ENCODE assay signal across 8 mouse cellular contexts in genomic region chr7:28338108-28338998, GRCm38 (mm10). TPM values are rescaled to one million over a fixed set of nuclear protein-coding genes. Genes with fewer than 3 reads are reported as not detected.
DNase-seq lines count a peak whose midpoint lies in the region; ATAC-seq and TF ChIP-seq lines count a peak whose summit lies in the region.

Gene Supt5, minus strand, starts transcription at chr7:28338746.

- TF ChIP-seq POLR2A in brain, embryonic 14.5 days (IDR thresholded peaks at IDR 0.05; ENCODE audit: borderline replicate concordance, extremely low read depth, insufficient read depth, insufficient read length, poor library complexity, severe bottlenecking), result peak; percentile 65
- peak; percentile 86 for TF ChIP-seq POLR2A in liver, adult 2 months (IDR thresholded peaks at IDR 0.05; ENCODE audit: extremely low read depth, insufficient read depth, low read length)
- TF ChIP-seq POLR2A in myocyte (IDR thresholded peaks at IDR 0.05; ENCODE audit: insufficient read length, low read depth), result peak; percentile 95

- peak within 1 kb of the TSS; percentile 90 for H3K27ac ChIP-seq in heart, embryonic 11.5 days (ENCODE audit: low read depth, low read length)
- peak within 1 kb of the TSS; percentile 97 for H3K27ac ChIP-seq in kidney, embryonic 16.5 days (ENCODE audit: low read length)
- H3K27ac ChIP-seq in liver, adult 2 months (replicated peaks; ENCODE audit: insufficient read depth, low read depth, low read length), result peak within 1 kb of the TSS; percentile 67

- H3K79me2 ChIP-seq in C2C12 (ENCODE audit: control insufficient read depth, insufficient read depth) (peaks cover 53% of the 10 kb centered on the region), myocyte (ENCODE audit: control insufficient read depth, insufficient read depth) (peaks cover 51% of the 10 kb centered on the region)
- peaks cover 38% of the 10 kb centered on the region for H3K79me2 ChIP-seq in liver, adult 2 months (ENCODE audit: control insufficient read depth, insufficient read depth, low read length)

- H3K79me3 ChIP-seq in C2C12 (ENCODE audit: low read depth), result peaks cover 44% of the 10 kb centered on the region

- peak within 1 kb of the TSS; percentile 92 for H3K4me2 ChIP-seq in heart, embryonic 11.5 days
- peak within 1 kb of the TSS; percentile 93 for H3K4me2 ChIP-seq in kidney, embryonic 16.5 days (replicated peaks; ENCODE audit: low read depth, low read length)
- peak within 1 kb of the TSS; percentile 96 for H3K4me2 ChIP-seq in myocyte (ENCODE audit: low read depth)

- peak; percentile 99 for DNase-seq in brain, embryonic 14.5 days (ENCODE audit: low read depth)
- DNase-seq in liver, adult 2 months (ENCODE audit: extremely low read depth, low read depth, low spot score), result peak; percentile 91
- peak; percentile 99 for DNase-seq in splenic B cell, adult 2 months (ENCODE audit: low read depth, low spot score)

- peaks cover 37% of the 10 kb centered on the region for H3K4me1 ChIP-seq in erythroblast, embryonic 14.5 days (ENCODE audit: control insufficient read depth)
- H3K4me1 ChIP-seq in heart, embryonic 11.5 days (ENCODE audit: control insufficient read depth, insufficient read depth, low read length), result peaks cover 11% of the 10 kb centered on the region; the same call in 1 of the 2 replicates
- H3K4me1 ChIP-seq in kidney, embryonic 16.5 days (ENCODE audit: insufficient read depth, low read length), result peaks cover 26% of the 10 kb centered on the region
- H3K4me1 ChIP-seq in liver, adult 2 months (ENCODE audit: control insufficient read depth, insufficient read depth, low read length), result peaks cover 29% of the 10 kb centered on the region

- H3K9me3 ChIP-seq in erythroblast, embryonic 14.5 days (ENCODE audit: control insufficient read depth, low read length), result no peaks in the 10 kb centered on the region
- H3K9me3 ChIP-seq in heart, embryonic 11.5 days (replicated peaks; ENCODE audit: control insufficient read depth, low read length), result no peaks in the 10 kb centered on the region
- H3K9me3 ChIP-seq in kidney, embryonic 16.5 days (ENCODE audit: low read length), result no peaks in the 10 kb centered on the region

- H3K4me3 ChIP-seq in C2C12 (ENCODE audit: insufficient read depth, poor library complexity, severe bottlenecking) (peak within 1 kb of the TSS; percentile 92), myocyte (peak within 1 kb of the TSS; percentile 83)
- peak within 1 kb of the TSS; percentile 100 for H3K4me3 ChIP-seq in erythroblast, embryonic 14.5 days (replicated peaks)
- H3K4me3 ChIP-seq in heart, embryonic 11.5 days (ENCODE audit: low read depth, low read length), result peak within 1 kb of the TSS; percentile 80
- peak within 1 kb of the TSS; percentile 100 for H3K4me3 ChIP-seq in kidney, embryonic 16.5 days (ENCODE audit: low read length)
- H3K4me3 ChIP-seq in liver, adult 2 months (ENCODE audit: insufficient read depth, low read depth, low read length), result peak within 1 kb of the TSS; percentile 97

- WGBS in heart, embryonic 11.5 days (ENCODE audit: insufficient replicate concordance), result under 1% methylated on average over 77 of the region's 77 CpGs
- under 1% methylated on average over 77 of the region's 77 CpGs for WGBS in kidney, embryonic 16.5 days
- under 1% methylated on average over 77 of the region's 77 CpGs for whole genome bisulfite sequencing in liver, adult 2 months

- H3ac ChIP-seq in C2C12 (ENCODE audit: control insufficient read depth, insufficient read length, low read depth) (peak within 1 kb of the TSS; percentile 80), myocyte (ENCODE audit: control insufficient read depth, insufficient read length) (peak within 1 kb of the TSS; percentile 96)

- H3K36me3 ChIP-seq in C2C12 (ENCODE audit: control insufficient read depth, insufficient read depth) (peaks cover 15% of the 10 kb centered on the region), myocyte (ENCODE audit: control insufficient read depth, insufficient read depth) (no peaks in the 10 kb centered on the region)
- H3K36me3 ChIP-seq in erythroblast, embryonic 14.5 days (ENCODE audit: control insufficient read depth), result peaks cover 26% of the 10 kb centered on the region
- H3K36me3 ChIP-seq in heart, embryonic 11.5 days (ENCODE audit: control insufficient read depth, insufficient read depth, low read length), result 0 out of 2 replicates have a peak, but pooled peaks cover 3% of the 10 kb centered on the region
- no peaks in the 10 kb centered on the region for H3K36me3 ChIP-seq in kidney, embryonic 16.5 days (ENCODE audit: insufficient read depth, low read length)
- peaks cover 1% of the 10 kb centered on the region; the same call in 1 of the 2 replicates for H3K36me3 ChIP-seq in liver, adult 2 months (ENCODE audit: control insufficient read depth, insufficient read depth, low read length)
- H3K36me3 ChIP-seq in splenic B cell, adult 2 months (ENCODE audit: control insufficient read depth, insufficient read depth, low read length, poor library complexity, severe bottlenecking), result no peaks in the 10 kb centered on the region

- peak within 1 kb of the TSS; percentile 87 for H3K9ac ChIP-seq in heart, embryonic 11.5 days (ENCODE audit: low read depth, low read length)
- peak within 1 kb of the TSS; percentile 99 for H3K9ac ChIP-seq in kidney, embryonic 16.5 days (replicated peaks; ENCODE audit: low read length)
- H3K9ac ChIP-seq in liver, adult 2 months (ENCODE audit: low read depth, low read length), result peak within 1 kb of the TSS; percentile 94

- H3K27me3 ChIP-seq in C2C12 (ENCODE audit: control insufficient read depth, insufficient read depth, insufficient read length) (no peaks in the 10 kb centered on the region), myocyte (ENCODE audit: control insufficient read depth, insufficient read depth, insufficient read length) (no peaks in the 10 kb centered on the region)
- H3K27me3 ChIP-seq in erythroblast, embryonic 14.5 days (ENCODE audit: control insufficient read depth), result no peaks in the 10 kb centered on the region
- no peaks in the 10 kb centered on the region for H3K27me3 ChIP-seq in heart, embryonic 11.5 days (ENCODE audit: control insufficient read depth, insufficient read depth, low read length)
- no peaks in the 10 kb centered on the region for H3K27me3 ChIP-seq in kidney, embryonic 16.5 days (ENCODE audit: insufficient read depth, low read length)
- no peaks in the 10 kb centered on the region for H3K27me3 ChIP-seq in liver, adult 2 months (ENCODE audit: control insufficient read depth, insufficient read depth, low read length)
- no peaks in the 10 kb centered on the region for H3K27me3 ChIP-seq in splenic B cell, adult 2 months (ENCODE audit: control insufficient read depth, insufficient read depth, low read length, poor library complexity, severe bottlenecking)

- peak; percentile 95 for ATAC-seq in heart, embryonic 11.5 days (replicated peaks; ENCODE audit: insufficient number of reproducible peaks, low FRiP score, low TSS enrichment)
- ATAC-seq in kidney, embryonic 16.5 days (ENCODE audit: low FRiP score, low TSS enrichment), result peak; percentile 99

- TF ChIP-seq CTCF in C2C12 (IDR thresholded peaks at IDR 0.05; ENCODE audit: control insufficient read depth, insufficient read depth, insufficient read length), result no peak
- TF ChIP-seq CTCF in brain, embryonic 14.5 days (IDR thresholded peaks at IDR 0.05; ENCODE audit: borderline replicate concordance, extremely low read depth, insufficient read depth, insufficient read length), result no peak
- TF ChIP-seq CTCF in liver, adult 2 months (IDR thresholded peaks at IDR 0.05; ENCODE audit: low read depth, low read length), result no peak

TF ChIP-seq in C2C12, 6 proteins besides CTCF, POLR2A, EP300 and RAD21:
- TF ChIP-seq USF1 (IDR thresholded peaks at IDR 0.05; ENCODE audit: low read depth) (no peak), MAX (IDR thresholded peaks at IDR 0.05) (no peak), MYOD1 (IDR thresholded peaks at IDR 0.05; ENCODE audit: control insufficient read depth, insufficient read length, low read depth) (no peak), CEBPB (IDR thresholded peaks at IDR 0.05; ENCODE audit: low read depth) (no peak), MYOG (IDR thresholded peaks at IDR 0.05; ENCODE audit: control insufficient read depth, extremely low read depth, insufficient read length) (no peak), FOSL1 (IDR thresholded peaks at IDR 0.05; ENCODE audit: insufficient read depth, low read length, poor library complexity, severe bottlenecking) (no peak)
TF ChIP-seq in C2C12: peak in this region for 0.

TF ChIP-seq in myocyte, 11 proteins besides CTCF, POLR2A, EP300 and RAD21:
- TF ChIP-seq TCF12 (IDR thresholded peaks at IDR 0.05; ENCODE audit: insufficient read depth, poor library complexity, severe bottlenecking) (no peak), TCF3 (IDR thresholded peaks at IDR 0.05; ENCODE audit: insufficient read length, low read depth) (no peak), REST (IDR thresholded peaks at IDR 0.05; ENCODE audit: insufficient read depth, insufficient read length) (no peak), MYOD1 (IDR thresholded peaks at IDR 0.05; ENCODE audit: control insufficient read depth in 1 of 3, insufficient read length in 2 of 3, low read depth in 2 of 3) (peak in 2 of 3 experiments; percentile 70 to 83), USF1 (IDR thresholded peaks at IDR 0.05; ENCODE audit: low read depth) (no peak), SRF (IDR thresholded peaks at IDR 0.05; ENCODE audit: control insufficient read depth, insufficient read length, low read depth) (no peak), MAX (IDR thresholded peaks at IDR 0.05; ENCODE audit: low read depth) (no peak), E2F4 (IDR thresholded peaks at IDR 0.05; ENCODE audit: insufficient read depth) (no peak), MYOG (IDR thresholded peaks at IDR 0.05; ENCODE audit: control insufficient read depth in 1 of 3, insufficient read depth in 1 of 3, insufficient read length in 2 of 3, low read depth in 2 of 3) (peak in 2 of 3 experiments; percentile 77 to 79), POLR2AphosphoS2 (IDR thresholded peaks at IDR 0.05; ENCODE audit: insufficient read length, low read depth) (peak; percentile 92), CEBPB (IDR thresholded peaks at IDR 0.05; ENCODE audit: insufficient read depth, poor library complexity, severe bottlenecking) (no peak)

RNA-seq across cellular contexts. Expression of gene Supt5, which starts in this region (rescaled TPM):
- polyA plus RNA-seq in C2C12 (2012; fragmentation: generic; extraction: Trizol) (82.4 TPM), myocyte (2012; fragmentation: generic; extraction: Trizol) (84.2 TPM)
- 103 and 118 TPM in 2 replicates for polyA plus RNA-seq in brain, embryonic 14.5 days (2012; rRNA removed)
- 8.3 and 10.6 TPM in 2 replicates for polyA plus RNA-seq in erythroblast, embryonic 14.5 days (2012)
- 55.2 and 60.3 TPM in 2 replicates for polyA plus RNA-seq in heart, embryonic 11.5 days (2014; fragmentation: Nextera tagmentation; extraction: Ambion mirVana)
- 106 and 109 TPM in 2 replicates for polyA plus RNA-seq in kidney, embryonic 16.5 days (2015; fragmentation: Nextera tagmentation; extraction: Ambion mirVana)
- total RNA-seq in liver, adult 2 months (2014; rRNA removed), result 15.1 and 20.7 TPM in 2 replicates
- 52.3 and 67.3 TPM in 2 replicates for polyA plus RNA-seq in liver, adult 2 months (2012; rRNA removed)

Comparison
In these comparisons a context has a peak if more than half of its experiments do, and no peak if none do; other contexts are left out.
1. Peak in every context shown above with its lines: DNase-seq, ATAC-seq, H3K4me3 ChIP-seq and H3K27ac ChIP-seq.